Mouse (Mus musculus): ENCODE data around the gene Sf3b1. TPM values are rescaled to one million over a fixed set of nuclear protein-coding genes. Genes with fewer than 3 reads are reported as not detected.
"Not testable (repeated sequence)": the region's sequence is repeated elsewhere in the genome, so short reads cannot be mapped to it uniquely, and the experiment has no call there.

The Sf3b1 gene
- total RNA-seq, 2 experiments from 2014 or later: 117 to 148 TPM

DNA sequence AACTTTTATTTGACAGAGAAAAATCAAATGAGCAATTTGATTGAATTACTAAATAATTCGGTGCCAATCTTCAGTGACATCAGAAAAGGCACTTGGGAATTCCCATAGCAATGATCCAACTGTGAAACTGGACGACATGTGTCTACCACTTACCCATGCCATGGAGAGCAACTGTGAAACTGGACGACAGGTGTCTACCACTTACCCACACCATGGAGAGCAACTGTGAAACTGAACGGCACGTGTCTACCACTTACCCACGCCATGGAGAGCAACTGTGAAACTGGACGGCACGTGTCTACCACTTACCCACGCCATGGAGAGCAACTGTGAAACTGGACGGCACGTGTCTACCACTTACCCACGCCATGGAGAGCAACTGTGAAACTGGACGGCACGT, 70.3 kb downstream of the Sf3b1 start:
- DNase-seq: not testable (repeated sequence)

DNA sequence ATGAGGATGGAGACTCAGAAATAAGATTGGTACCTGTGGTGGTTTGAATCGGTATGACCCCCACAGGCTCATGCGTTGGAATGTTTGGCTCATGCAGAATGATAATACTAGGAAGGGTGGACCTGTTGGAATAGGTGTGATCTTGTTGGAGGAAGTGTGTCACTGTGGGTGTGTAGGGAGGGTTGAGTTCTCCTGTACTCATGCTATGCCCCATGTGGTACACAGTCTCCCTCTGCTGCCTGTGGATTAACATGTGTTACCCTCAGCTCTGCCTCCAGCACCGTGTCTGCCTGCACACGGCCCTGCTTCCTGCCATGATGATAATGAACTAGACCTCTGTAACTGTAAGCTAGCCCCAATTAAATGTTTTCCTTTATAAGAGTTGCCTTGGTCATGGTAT, 72.4 kb downstream of the Sf3b1 start:
- no peak for DNase-seq

DNA sequence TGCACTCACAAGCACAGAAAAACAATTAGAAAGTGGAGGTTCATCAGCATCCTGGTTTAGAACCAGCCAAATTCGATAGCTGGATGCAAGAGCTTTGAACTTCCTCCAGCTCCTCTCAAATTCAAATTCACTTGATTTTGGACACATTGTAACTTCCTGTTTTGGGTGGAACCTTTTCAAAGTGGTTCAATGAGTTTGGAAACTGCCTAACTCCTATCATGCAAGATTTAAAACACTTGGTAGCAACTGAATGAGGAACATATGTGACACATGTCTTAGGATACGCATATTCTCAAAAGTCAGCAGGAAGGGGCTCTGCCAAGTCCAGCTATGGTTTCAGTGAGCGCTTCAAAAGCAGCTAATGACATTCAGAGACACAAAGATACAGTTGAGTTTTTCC, 82.6 kb downstream of the Sf3b1 start:
- DNase-seq: no peak

DNA sequence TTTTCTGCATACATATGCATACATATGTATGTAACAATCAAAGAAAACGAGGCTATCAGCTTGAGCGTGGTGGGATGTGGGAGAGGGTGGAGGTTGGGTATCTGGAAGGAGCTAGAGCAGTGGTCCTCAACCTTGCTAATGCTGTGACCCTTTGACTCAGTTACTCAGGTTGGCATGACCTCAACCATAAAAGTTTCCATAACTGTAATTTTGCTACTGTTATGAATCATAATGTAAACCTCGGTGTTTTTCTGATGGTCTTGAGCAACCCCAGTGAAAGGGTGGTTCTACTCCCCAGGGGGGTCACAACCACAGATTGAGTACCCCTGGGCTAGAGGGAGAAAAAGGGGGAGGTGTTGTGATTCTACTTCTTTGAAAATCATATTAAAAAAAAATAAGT, 91.8 kb downstream of the Sf3b1 start:
- DNase-seq: no peak

Other genes with a start within 250 kb of the Sf3b1 start
- gene Ankrd44, start 101.1 kb downstream of the Sf3b1 start, total RNA-seq (2021): 10 to 100 TPM; 25.7 to 32.1 TPM
- gene Coq10b, start 25.3 kb upstream of the Sf3b1 start, total RNA-seq (2021): 10 to 100 TPM; 35.7 to 82.2 TPM
- gene Hspe1, start 60.7 kb upstream of the Sf3b1 start, total RNA-seq (2021): 100 to 1,000 TPM; 366 to 527 TPM
- 100 to 1,000 TPM; 724 to 915 TPM for gene Hspd1, start 60.8 kb upstream of the Sf3b1 start, total RNA-seq (2021)
- gene Mob4, start 103.8 kb upstream of the Sf3b1 start, total RNA-seq (2021): 100 to 1,000 TPM; 132 to 252 TPM
- gene Rftn2, start 199.3 kb upstream of the Sf3b1 start, total RNA-seq (2021): 10 to 100 TPM; 14.2 to 19.7 TPM
- 1 to 10 TPM; 5.0 to 5.8 TPM for gene Mars2, start 209.7 kb upstream of the Sf3b1 start, total RNA-seq (2021)